Mouse (Mus musculus): Measurements from ENCODE around the gene Ica1. TPM values are rescaled to one million over a fixed set of nuclear protein-coding genes. Genes with fewer than 3 reads are reported as not detected.
A peak's percentile ranks its signal among the peaks of the same experiment; 100 is the strongest.

Gene Ica1
- polyA plus RNA-seq (2015; fragmentation: Nextera tagmentation; extraction: Ambion mirVana): 43.3 and 46.2 TPM in 2 replicates

GRCm38 (mm10) chr6:8778296-8778649 is at the start of gene Ica1:
Gene Ica1, minus strand, starts transcription at chr6:8778488.
- Histone ChIP-seq H3K4me2 (peak within 1 kb of the TSS; percentile 90), H3K4me3 (peak within 1 kb of the TSS; percentile 79), H3K9ac (peak within 1 kb of the TSS; percentile 88), H3K27ac (replicated peaks) (peak within 1 kb of the TSS; percentile 81), H3K27me3 (0 out of 2 replicates have a peak, but pooled peaks cover 8% of the 10 kb centered on the region), H3K9me3 (no peaks in the 10 kb centered on the region), H3K4me1 (replicated peaks) (peaks cover 13% of the 10 kb centered on the region; the same call in 1 of the 2 replicates), H3K36me3 (no peaks in the 10 kb centered on the region)
- WGBS: 1% methylated on average over 15 of the region's 16 CpGs
- no peak for ATAC-seq (ENCODE audit: low read depth)

- H3K4me3 ChIP-seq: no peak overlapping the region
- H3K27ac ChIP-seq (replicated peaks): no peak overlapping the region
- no peak overlapping the region for H3K9ac ChIP-seq
- H3K4me1 ChIP-seq (replicated peaks): no peaks in the 10 kb centered on the region
- no peak for ATAC-seq (ENCODE audit: low read depth)
- H3K4me2 ChIP-seq: no peak overlapping the region
- no peaks in the 10 kb centered on the region for H3K27me3 ChIP-seq
- H3K9me3 ChIP-seq: no peaks in the 10 kb centered on the region
- WGBS: 87% methylated on average over 2 of the region's 2 CpGs
- H3K36me3 ChIP-seq: no peaks in the 10 kb centered on the region
Observed at GRCm38 (mm10) chr6:8819866-8820265, 41.6 kb upstream of the Ica1 start.

- Histone ChIP-seq H3K27me3 (no peaks in the 10 kb centered on the region), H3K9me3 (no peaks in the 10 kb centered on the region), H3K4me1 (replicated peaks) (no peaks in the 10 kb centered on the region), H3K9ac (no peak overlapping the region), H3K4me2 (no peak overlapping the region), H3K36me3 (no peaks in the 10 kb centered on the region), H3K4me3 (no peak overlapping the region), H3K27ac (replicated peaks) (no peak overlapping the region)
- 85% methylated on average over 6 of the region's 6 CpGs for WGBS
- ATAC-seq (ENCODE audit: low read depth): no peak
Observed at GRCm38 (mm10) chr6:8814332-8815002, 36.2 kb upstream of the Ica1 start.

GRCm38 (mm10) chr6:8802561-8803150 is 24.4 kb upstream of the Ica1 start:
- no peak for ATAC-seq (ENCODE audit: low read depth)
- H3K4me3 ChIP-seq: no peak overlapping the region
- no peak overlapping the region for H3K4me2 ChIP-seq
- H3K36me3 ChIP-seq: no peaks in the 10 kb centered on the region
- H3K27ac ChIP-seq (replicated peaks): no peak overlapping the region
- no peak overlapping the region for H3K9ac ChIP-seq
- H3K9me3 ChIP-seq: no peaks in the 10 kb centered on the region
- no peaks in the 10 kb centered on the region for H3K27me3 ChIP-seq
- no peaks in the 10 kb centered on the region for H3K4me1 ChIP-seq (replicated peaks)
- 78% methylated on average over 3 of the region's 3 CpGs for WGBS

GRCm38 (mm10) chr6:8792385-8792784 is 14.1 kb upstream of the Ica1 start:
- no peaks in the 10 kb centered on the region for H3K4me1 ChIP-seq (replicated peaks)
- no peaks in the 10 kb centered on the region for H3K36me3 ChIP-seq
- H3K9ac ChIP-seq: no peak overlapping the region
- no peak for ATAC-seq (ENCODE audit: low read depth)
- H3K27me3 ChIP-seq: no peaks in the 10 kb centered on the region
- WGBS: 94% methylated on average over 5 of the region's 5 CpGs
- no peak overlapping the region for H3K4me2 ChIP-seq
- 0 out of 2 replicates have a peak, but pooled peaks cover 3% of the 10 kb centered on the region for H3K9me3 ChIP-seq
- H3K27ac ChIP-seq (replicated peaks): no peak overlapping the region
- no peak overlapping the region for H3K4me3 ChIP-seq

- Histone ChIP-seq H3K27me3 (no peaks in the 10 kb centered on the region), H3K9ac (no peak overlapping the region), H3K4me1 (replicated peaks) (no peaks in the 10 kb centered on the region), H3K27ac (replicated peaks) (no peak overlapping the region), H3K4me3 (no peak overlapping the region), H3K36me3 (no peaks in the 10 kb centered on the region), H3K9me3 (0 out of 2 replicates have a peak, but pooled peaks cover 3% of the 10 kb centered on the region), H3K4me2 (no peak overlapping the region)
- WGBS: 71% methylated on average over 3 of the region's 3 CpGs
- ATAC-seq (ENCODE audit: low read depth): no peak
Observed at GRCm38 (mm10) chr6:8791781-8792180, 13.5 kb upstream of the Ica1 start.

- ATAC-seq (ENCODE audit: low read depth): no peak
- H3K27ac ChIP-seq (replicated peaks): no peak overlapping the region
- no peak overlapping the region for H3K9ac ChIP-seq
Observed at GRCm38 (mm10) chr6:8780618-8781017, 2.3 kb upstream of the Ica1 start.

GRCm38 (mm10) chr6:8777411-8778295 is 635 bp downstream of the Ica1 start:
- peak overlapping the region; percentile 81 for H3K27ac ChIP-seq (replicated peaks)
- H3K9me3 ChIP-seq: no peaks in the 10 kb centered on the region
- H3K4me1 ChIP-seq (replicated peaks): peaks cover 13% of the 10 kb centered on the region; the same call in 1 of the 2 replicates
- H3K9ac ChIP-seq: peak overlapping the region; percentile 88
- H3K36me3 ChIP-seq: no peaks in the 10 kb centered on the region
- H3K4me2 ChIP-seq: peak overlapping the region; percentile 90
- H3K27me3 ChIP-seq: 0 out of 2 replicates have a peak, but pooled peaks cover 8% of the 10 kb centered on the region
- peak; percentile 94 for ATAC-seq (ENCODE audit: low read depth)
- peak overlapping the region; percentile 79 for H3K4me3 ChIP-seq
- WGBS: under 1% methylated on average over 65 of the region's 69 CpGs

More at GRCm38 (mm10) chr6:8780618-8781017, 2.3 kb upstream of the Ica1 start:
- H3K4me2 ChIP-seq: no peak overlapping the region
- H3K4me3 ChIP-seq: no peak overlapping the region
- 0 out of 2 replicates have a peak, but pooled peaks cover 8% of the 10 kb centered on the region for H3K27me3 ChIP-seq
- H3K36me3 ChIP-seq: no peaks in the 10 kb centered on the region
- no peaks in the 10 kb centered on the region for H3K9me3 ChIP-seq
- peaks cover 13% of the 10 kb centered on the region; the same call in 1 of the 2 replicates for H3K4me1 ChIP-seq (replicated peaks)

- no peak for ATAC-seq (ENCODE audit: low read depth)
- Histone ChIP-seq H3K4me1 (replicated peaks) (0 out of 2 replicates have a peak, but pooled peaks cover 3% of the 10 kb centered on the region), H3K4me3 (no peak overlapping the region), H3K4me2 (no peak overlapping the region), H3K27ac (replicated peaks) (no peak overlapping the region), H3K9ac (no peak overlapping the region), H3K27me3 (no peaks in the 10 kb centered on the region), H3K9me3 (no peaks in the 10 kb centered on the region), H3K36me3 (no peaks in the 10 kb centered on the region)
- 75% methylated on average over 7 of the region's 7 CpGs for whole genome bisulfite sequencing
Observed at GRCm38 (mm10) chr6:8771539-8771938, 6.7 kb downstream of the Ica1 start.

GRCm38 (mm10) chr6:8770341-8770740 is 7.9 kb downstream of the Ica1 start:
- Histone ChIP-seq H3K4me1 (replicated peaks) (0 out of 2 replicates have a peak, but pooled peaks cover 3% of the 10 kb centered on the region), H3K4me3 (no peak overlapping the region), H3K27me3 (no peaks in the 10 kb centered on the region), H3K36me3 (no peaks in the 10 kb centered on the region), H3K4me2 (no peak overlapping the region), H3K27ac (replicated peaks) (0 out of 2 replicates have a peak overlapping the region, but pooled peaks have one; percentile 9), H3K9me3 (no peaks in the 10 kb centered on the region), H3K9ac (no peak overlapping the region)
- whole genome bisulfite sequencing: 76% methylated on average over 10 of the region's 10 CpGs
- ATAC-seq (ENCODE audit: low read depth): no peak

GRCm38 (mm10) chr6:8769803-8770202 is 8.5 kb downstream of the Ica1 start:
- Histone ChIP-seq H3K4me1 (replicated peaks) (0 out of 2 replicates have a peak, but pooled peaks cover 3% of the 10 kb centered on the region), H3K27ac (replicated peaks) (0 out of 2 replicates have a peak overlapping the region, but pooled peaks have one; percentile 9), H3K4me3 (no peak overlapping the region), H3K27me3 (no peaks in the 10 kb centered on the region), H3K9me3 (no peaks in the 10 kb centered on the region), H3K9ac (no peak overlapping the region), H3K4me2 (no peak overlapping the region), H3K36me3 (no peaks in the 10 kb centered on the region)
- ATAC-seq (ENCODE audit: low read depth): no peak
- 69% methylated on average over 6 of the region's 6 CpGs for WGBS

GRCm38 (mm10) chr6:8766652-8767051 is 11.6 kb downstream of the Ica1 start:
- H3K4me1 ChIP-seq (replicated peaks): 0 out of 2 replicates have a peak, but pooled peaks cover 3% of the 10 kb centered on the region
- H3K27ac ChIP-seq (replicated peaks): no peak overlapping the region
- no peak overlapping the region for H3K4me2 ChIP-seq
- whole genome bisulfite sequencing: 93% methylated on average over 5 of the region's 5 CpGs
- no peak overlapping the region for H3K4me3 ChIP-seq
- H3K9ac ChIP-seq: no peak overlapping the region
- ATAC-seq (ENCODE audit: low read depth): no peak
- H3K27me3 ChIP-seq: no peaks in the 10 kb centered on the region
- H3K9me3 ChIP-seq: no peaks in the 10 kb centered on the region
- no peaks in the 10 kb centered on the region for H3K36me3 ChIP-seq
